Mouse (Mus musculus) T-cell, adult 2 months (primary cell): Measurements from ENCODE around the gene Coq10b.
"Not testable (repeated sequence)": the region's sequence is repeated elsewhere in the genome, so short reads cannot be mapped to it uniquely, and the experiment has no call there.

Experiments
- DNase-seq: peaks from one replicate; pipeline ENCODE4 v3.0.0; 2022; ENCODE audit warnings: low spot score

The Coq10b gene

GRCm38 (mm10) chr1:55055322-55056115 lies 2.9 kb downstream of the Coq10b start:
- DNase-seq: no peak

GRCm38 (mm10) chr1:55058383-55058782 lies 5.8 kb downstream of the Coq10b start:
- DNase-seq: not testable (repeated sequence)

- no peak for DNase-seq
Measured at GRCm38 (mm10) chr1:55061099-55061498, 8.5 kb downstream of the Coq10b start.

DNA sequence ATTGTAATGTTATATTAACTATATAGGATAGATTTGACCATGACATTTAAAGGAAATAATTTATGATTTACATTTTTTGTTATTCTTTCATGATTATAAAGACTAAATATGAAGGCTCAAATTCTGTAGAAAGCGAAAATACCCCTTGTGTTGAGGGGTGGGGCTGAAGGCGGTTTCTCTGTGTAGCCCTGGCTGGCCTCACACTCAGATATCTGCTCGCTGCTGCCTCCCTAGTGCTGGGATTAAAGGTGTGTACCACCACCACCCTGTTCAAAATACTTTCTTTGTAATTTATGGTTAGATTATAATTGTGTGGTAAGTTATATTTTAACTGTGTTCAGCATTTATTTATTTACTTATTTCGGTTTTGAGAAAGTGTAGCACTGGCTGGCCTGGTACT lies 9.2 kb downstream of the Coq10b start:
- DNase-seq: no peak

DNA sequence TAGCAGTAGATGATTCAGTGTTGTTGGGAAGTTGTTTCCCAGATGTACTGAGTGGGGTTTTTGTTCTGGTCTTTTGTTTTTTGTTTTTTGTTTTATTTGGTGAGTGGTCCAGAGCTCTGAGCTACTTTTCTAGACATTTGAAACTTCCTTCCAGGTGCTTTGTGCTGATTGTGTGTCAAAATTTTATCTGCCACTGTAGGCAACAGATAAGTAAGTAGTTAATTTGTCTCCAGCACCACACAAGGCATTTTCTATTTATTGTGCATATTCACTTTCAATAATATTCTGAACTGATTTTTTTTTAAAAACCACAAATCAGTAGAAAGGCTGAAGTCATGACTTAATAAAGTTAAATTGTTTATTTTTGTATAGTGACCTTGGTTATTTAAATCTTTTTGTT lies 19.8 kb downstream of the Coq10b start:
- not testable (repeated sequence) for DNase-seq

DNA sequence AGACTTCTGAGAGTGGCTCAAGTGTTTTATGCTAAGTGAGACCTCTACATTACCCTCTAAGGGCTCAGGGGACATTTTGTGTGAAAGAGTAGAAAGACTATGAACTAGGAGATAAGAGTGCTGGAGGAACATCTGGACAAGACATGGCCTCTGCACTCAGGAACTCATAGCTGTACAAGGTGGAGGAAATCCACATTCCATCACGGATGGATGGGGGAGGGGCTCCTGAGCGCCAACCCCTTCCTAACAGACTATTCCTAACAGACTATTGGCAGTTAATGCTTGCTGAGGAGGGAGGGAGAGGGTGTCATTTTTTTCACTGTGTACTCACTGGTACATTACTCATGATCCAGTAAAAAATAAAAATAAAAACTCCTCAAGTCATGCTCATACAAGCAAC lies 22.2 kb downstream of the Coq10b start:
- DNase-seq: no peak

DNA sequence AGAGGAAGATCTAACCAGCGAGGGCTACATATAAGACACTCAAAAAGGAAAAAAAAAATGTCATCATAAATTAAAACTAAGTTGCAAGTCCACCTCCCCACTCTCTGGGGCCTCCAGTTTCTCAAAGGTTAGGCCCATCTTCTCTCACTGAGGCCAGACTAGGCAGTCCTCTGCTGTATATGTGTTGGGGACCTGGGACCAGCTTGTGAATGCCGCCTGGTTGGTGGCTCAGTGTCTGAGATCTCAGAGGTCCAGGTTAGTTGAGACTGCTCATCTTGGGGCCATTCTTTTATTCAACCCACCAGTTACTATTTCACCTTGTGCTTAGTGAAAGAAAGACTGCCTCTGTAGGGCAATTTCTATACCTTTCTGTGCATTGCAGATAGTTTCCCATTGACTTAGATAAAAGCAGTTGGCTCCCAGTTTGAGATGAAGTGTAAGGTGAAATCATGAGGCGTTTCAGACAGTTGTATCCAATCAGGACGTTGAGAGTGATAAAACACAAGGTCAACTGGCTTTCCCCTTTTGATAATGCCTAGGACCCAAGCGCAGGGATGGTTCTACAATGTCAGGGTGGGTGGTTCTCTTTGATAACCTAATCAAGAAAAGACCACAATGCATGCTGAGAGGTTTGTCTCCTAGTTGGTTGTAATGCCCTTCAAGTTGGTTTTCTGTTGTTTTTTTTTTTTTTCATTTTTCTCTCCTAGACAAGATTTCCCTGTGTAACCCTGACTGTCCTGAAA lies 23.3 kb downstream of the Coq10b start:
- DNase-seq: no peak

DNA sequence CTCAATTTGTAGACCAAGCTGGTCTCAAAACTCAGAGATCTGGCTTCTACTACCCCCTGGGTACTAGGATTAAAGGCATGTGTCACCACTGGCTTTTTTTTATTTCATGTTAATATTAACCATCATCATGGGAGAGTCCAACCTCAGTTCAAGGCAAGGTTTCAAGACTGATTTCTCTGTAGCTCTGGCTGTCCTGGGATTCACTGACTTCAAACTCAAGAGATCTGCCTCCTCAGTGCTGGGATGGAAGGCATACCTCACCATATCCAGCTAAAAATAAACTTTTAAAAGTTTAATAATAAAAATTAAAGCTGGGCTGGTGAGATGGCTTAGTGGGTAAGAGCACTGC lies 23.8 kb downstream of the Coq10b start:
- no peak for DNase-seq

GRCm38 (mm10) chr1:55076849-55077516 lies 24.4 kb downstream of the Coq10b start:
- no peak for DNase-seq

DNA sequence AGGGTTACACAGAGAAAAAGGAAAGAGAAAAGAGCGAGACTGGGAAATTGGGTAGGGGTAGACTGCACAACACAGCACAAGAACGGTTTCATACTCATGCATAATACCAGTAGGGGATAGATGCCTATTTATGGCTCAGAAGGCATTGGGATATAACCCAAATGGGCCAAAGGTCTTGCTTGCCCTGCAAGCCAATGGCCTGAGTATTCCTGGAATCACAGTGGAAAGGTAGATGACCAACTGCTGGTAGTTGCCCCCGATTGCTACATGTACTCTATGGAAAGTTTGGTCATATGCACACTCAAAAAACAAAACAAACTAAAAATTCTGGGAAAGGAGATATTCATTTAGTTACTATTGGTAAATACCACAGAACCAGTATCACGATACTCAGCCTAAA lies 27.1 kb downstream of the Coq10b start:
- no peak for DNase-seq

DNA sequence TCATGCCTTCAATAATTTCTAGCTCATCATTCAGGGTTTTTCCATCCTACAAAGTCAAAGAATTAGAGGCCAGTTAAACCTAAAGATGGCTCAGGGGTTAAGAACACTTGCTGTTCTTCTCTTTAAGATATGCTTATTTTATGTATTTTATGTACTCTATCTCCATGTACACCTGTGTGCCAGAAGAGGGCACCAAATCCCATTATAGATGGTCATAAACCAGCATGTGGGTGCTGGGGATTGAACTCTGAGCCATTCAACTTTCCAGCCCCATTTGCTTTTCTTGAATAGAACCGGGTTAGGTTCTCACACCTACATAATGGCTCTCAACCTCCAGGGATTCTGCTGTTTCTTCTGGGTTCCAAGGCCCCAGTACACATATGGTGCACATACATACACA lies 29.5 kb downstream of the Coq10b start:
- DNase-seq: no peak

DNA sequence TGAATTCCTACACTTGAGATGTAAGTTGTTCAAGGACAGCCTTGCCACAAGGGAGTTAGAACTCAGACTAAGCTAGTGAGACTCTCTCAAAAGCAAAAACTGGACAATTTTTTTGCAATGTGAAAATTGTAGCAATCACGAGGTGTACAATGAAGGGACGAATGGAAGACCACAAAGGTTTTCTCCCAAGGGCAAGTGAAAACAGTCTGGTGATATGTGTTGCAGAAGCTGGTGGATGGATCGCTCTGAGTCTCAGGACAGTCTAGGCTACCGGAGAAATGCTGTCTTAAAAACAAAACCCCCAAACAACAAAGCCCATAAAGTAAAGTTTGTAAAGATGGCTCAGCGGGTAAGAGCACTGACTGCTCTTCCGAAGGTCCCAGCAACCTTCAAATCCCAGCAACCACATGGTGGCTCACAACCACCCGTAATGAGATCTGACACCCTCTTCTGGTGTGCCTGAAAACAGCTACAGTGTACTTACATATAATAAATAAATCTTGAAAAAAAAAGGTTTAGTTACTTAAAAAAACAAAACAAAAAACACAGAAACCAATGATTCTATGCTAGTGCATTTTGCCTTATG lies 33.3 kb downstream of the Coq10b start:
- DNase-seq: no peak

DNA sequence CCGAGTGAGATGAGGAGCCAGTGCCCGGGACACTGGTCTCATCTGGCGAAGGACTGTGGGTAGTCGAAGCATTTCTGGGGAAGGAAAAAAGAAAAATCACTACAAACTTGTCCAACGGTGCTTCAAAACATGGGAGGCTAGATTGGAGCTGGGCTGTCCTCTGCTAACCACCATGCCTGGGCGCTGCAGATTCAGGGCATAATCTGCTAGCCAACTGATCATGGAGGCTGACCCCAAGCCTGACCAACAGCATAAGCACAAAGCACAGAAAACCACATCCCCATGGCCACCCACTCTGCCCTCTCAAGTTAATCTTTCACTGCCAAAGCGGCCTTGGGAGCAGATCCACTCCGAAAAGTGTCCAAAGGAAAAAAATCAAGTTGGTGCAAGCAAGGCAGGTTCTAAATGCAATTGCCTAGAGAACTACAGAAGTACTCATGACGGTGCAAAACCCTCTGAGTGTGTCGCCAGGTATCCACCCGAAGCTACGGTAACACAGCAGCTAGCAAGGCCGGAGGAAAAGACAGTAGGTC lies 34.4 kb downstream of the Coq10b start:
- DNase-seq: no peak

DNA sequence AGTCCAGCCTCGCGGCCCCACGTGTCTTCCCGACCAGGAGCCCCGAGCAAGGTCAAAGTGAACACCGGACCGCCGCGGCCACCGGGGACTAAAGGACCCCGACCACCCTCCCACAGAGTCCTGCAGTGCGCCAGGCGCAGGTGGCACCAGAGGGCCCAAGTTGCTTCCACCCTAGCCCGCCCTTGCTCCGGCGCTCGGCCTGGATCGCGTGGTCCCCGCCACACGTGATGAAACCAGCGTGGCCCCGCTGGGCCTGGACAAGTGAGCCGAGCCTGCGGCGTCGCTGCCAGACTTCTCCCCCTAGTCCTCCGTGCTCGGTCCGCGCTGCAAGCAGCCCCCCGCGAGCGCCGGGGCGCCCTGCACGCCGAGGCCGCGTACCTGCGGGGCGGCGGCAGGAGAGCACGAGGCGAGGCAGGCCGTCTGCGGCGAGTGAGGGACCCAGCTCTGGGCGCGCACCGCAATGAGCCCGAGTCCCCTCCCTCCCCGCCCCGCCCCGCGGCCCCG lies 34.9 kb downstream of the Coq10b start:
- no peak for DNase-seq

DNA sequence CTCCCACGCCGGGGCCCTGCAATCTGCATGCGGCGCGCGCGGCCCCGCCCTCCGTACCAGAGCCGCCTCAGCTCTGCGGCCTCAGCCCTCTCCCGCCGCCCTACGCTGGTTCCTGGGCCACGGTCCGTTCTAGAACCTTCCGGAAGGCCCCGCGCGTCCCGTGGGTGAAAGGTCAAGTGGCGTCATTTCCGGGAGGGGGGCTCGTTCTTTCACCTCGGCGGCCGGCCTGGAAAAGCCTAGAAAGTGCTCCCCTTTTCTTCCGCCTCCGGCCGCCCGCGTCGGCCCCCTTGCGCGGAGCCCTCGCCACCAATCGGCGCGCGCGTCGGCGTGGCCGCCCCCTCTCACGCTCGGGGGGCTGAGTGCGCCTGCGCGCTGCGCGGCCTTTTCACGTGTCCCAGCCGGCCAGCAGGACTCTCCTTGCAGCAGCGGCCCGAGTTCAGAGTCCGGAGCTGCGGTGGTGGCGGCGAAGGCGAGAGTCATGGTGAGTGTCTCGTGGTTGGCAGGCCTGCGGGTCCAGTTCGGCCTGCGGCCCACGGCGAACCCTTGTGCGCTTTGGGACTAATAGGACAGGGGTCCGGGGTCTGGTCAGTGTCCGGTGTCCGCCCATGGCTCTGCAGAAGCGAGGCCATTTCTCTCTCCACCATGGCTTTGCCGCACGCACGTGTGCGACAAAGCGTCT lies 35.5 kb downstream of the Coq10b start, which contains the start of the genes Hspe1 and Hspd1:
Gene Hspe1, plus strand, starts transcription at position 201 of the 679 bp plus-strand sequence.
Gene Hspd1, minus strand, starts transcription at position 312 of the 679 bp plus-strand sequence.
- peak; percentile 94 for DNase-seq

DNA sequence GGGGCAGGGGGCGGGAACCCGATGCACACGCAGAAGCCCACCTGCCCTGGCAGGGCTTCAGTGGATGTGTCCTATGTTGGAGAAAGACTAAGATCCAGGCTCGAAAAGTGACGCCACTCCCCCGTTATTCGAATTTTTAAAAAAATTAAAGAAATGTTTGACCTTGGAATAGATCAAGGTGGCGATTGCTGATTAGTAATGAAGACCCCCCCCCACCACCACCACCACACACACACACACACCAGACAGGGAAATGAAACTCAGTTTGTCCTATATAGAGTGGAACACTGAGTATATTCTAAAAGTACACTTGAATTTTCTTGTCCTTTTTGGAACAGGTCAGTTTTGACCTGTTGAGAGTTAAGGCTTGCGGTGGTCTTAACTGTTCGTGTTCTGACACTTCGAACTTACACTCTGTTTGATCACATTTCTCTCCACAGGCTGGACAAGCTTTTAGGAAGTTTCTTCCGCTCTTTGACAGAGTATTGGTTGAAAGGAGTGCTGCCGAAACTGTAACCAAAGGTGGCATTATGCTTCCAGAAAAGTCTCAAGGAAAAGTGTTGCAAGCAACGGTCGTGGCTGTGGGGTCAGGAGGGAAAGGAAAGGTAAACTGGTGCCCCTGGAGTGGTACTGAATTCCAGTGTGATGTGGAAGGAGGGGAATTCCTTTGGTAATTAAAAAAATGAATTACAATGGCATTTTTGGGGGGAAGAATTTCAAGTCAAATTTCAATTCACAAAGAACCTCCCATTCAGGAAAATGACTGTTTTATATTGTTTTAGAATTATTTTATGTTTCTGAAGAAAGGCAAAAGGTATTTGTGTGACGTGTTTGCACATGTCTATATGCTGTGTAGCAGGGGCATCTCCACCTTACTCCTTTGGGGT lies 36.3 kb downstream of the Coq10b start:
- DNase-seq: no peak

GRCm38 (mm10) chr1:55089498-55090064 lies 37.0 kb downstream of the Coq10b start:
- peak; percentile 7 for DNase-seq

DNA sequence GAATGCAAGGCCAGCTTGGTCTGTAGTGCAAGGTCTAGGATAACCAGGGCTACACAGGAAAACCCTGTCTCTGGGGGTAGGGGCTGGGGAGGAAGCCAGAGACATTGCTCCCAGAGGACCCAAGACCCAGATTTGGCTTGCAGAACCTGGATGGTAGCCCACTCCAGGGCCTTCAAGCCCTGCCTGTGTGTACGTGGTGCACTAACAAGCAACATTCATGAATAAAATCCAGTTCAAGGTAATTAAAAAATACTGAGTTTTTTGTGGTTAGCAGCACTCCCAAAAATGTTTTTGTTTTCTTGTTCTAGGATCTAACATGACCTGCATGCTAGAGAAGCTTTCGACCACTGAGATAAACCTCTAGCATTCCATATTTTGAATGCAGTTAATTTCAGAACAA lies 39.5 kb downstream of the Coq10b start:
- no peak for DNase-seq

- DNase-seq: no peak
Measured at GRCm38 (mm10) chr1:55092469-55092868, 39.9 kb downstream of the Coq10b start.
